22 mouse cellular contexts compared by ENCODE assay signal in genomic region chr15:102041951-102042350, GRCm38 (mm10). TPM values are rescaled to one million over a fixed set of nuclear protein-coding genes. Genes with fewer than 3 reads are reported as not detected.
DNase-seq lines count a peak whose midpoint lies in the region; ATAC-seq and TF ChIP-seq lines count a peak whose summit lies in the region.
"Had no signal": no experiment of that assay in that cellular context is flagged by ENCODE, and none has a peak within 500 bp of the region (broad histone marks: within the 10 kb centered on the region; RNA-seq: fewer than 3 reads in every experiment).

No protein-coding gene starts in this region.

- no peak for DNase-seq in kidney, adult 11 months
- DNase-seq in lung, postnatal 36 days = no peak
- DNase-seq in heart, adult 2 months = no peak
- DNase-seq: adrenal gland, postnatal 14 days; cerebellum, adult 11 months; cerebellum, postnatal 14 days; thymus, postnatal 25 days had no signal

- H3K27me3 ChIP-seq in kidney, embryonic 14.5 days (ENCODE audit: control insufficient read depth, insufficient read depth, low read length) = no peaks in the 10 kb centered on the region
- 0 out of 2 replicates have a peak, but pooled peaks cover 3% of the 10 kb centered on the region for H3K27me3 ChIP-seq in lung, embryonic 15.5 days
- no peaks in the 10 kb centered on the region for H3K27me3 ChIP-seq in intestine, postnatal 0 days (replicated peaks; ENCODE audit: control insufficient read depth, insufficient read depth, low read length)
- no peaks in the 10 kb centered on the region for H3K27me3 ChIP-seq in small intestine, adult 2 months (ENCODE audit: control insufficient read depth, insufficient read depth, low read length)
- H3K27me3 ChIP-seq in heart, adult 2 months (ENCODE audit: control insufficient read depth, insufficient read depth, low read length) = no peaks in the 10 kb centered on the region
- H3K27me3 ChIP-seq: embryonic facial prominence, embryonic 13.5 days; forebrain, embryonic 15.5 days; heart, embryonic 13.5 days had no signal

- no peak overlapping the region for H3K9ac ChIP-seq in kidney, embryonic 14.5 days (ENCODE audit: low read depth, low read length)
- H3K9ac ChIP-seq in lung, embryonic 15.5 days = no peak overlapping the region
- H3K9ac ChIP-seq in intestine, postnatal 0 days (ENCODE audit: low read depth, low read length) = no peak overlapping the region
- H3K9ac ChIP-seq in heart, adult 2 months (ENCODE audit: low read depth, low read length) = no peak overlapping the region
- H3K9ac ChIP-seq: embryonic facial prominence, embryonic 13.5 days; forebrain, embryonic 15.5 days; heart, embryonic 13.5 days; hindbrain, embryonic 14.5 days; liver, embryonic 14.5 days had no signal

- TF ChIP-seq CTCF in intestine, postnatal 0 days (IDR thresholded peaks at IDR 0.05; ENCODE audit: low read depth) = no peak
- TF ChIP-seq CTCF in small intestine, adult 2 months (IDR thresholded peaks at IDR 0.05; ENCODE audit: extremely low read depth, insufficient read length, insufficient replicate concordance, low read depth, low read length) = no peak
- no peak for TF ChIP-seq CTCF in heart, adult 2 months (IDR thresholded peaks at IDR 0.05)

- no peak overlapping the region for H3K4me3 ChIP-seq in kidney, embryonic 14.5 days (ENCODE audit: low read length)
- no peak overlapping the region for H3K4me3 ChIP-seq in lung, embryonic 15.5 days
- H3K4me3 ChIP-seq in intestine, postnatal 0 days (ENCODE audit: low read depth, low read length) = no peak overlapping the region
- H3K4me3 ChIP-seq in small intestine, adult 2 months (ENCODE audit: low read depth, low read length) = no peak overlapping the region
- no peak overlapping the region for H3K4me3 ChIP-seq in heart, adult 2 months
- H3K4me3 ChIP-seq: embryonic facial prominence, embryonic 13.5 days; forebrain, embryonic 15.5 days; heart, embryonic 13.5 days had no signal

- no peak overlapping the region for H3K27ac ChIP-seq in kidney, embryonic 14.5 days (ENCODE audit: low read depth, low read length)
- H3K27ac ChIP-seq in lung, embryonic 15.5 days = 0 out of 2 replicates have a peak overlapping the region, but pooled peaks have one; percentile 15
- H3K27ac ChIP-seq in intestine, postnatal 0 days (ENCODE audit: low read depth, low read length) = no peak overlapping the region
- H3K27ac ChIP-seq in small intestine, adult 2 months (ENCODE audit: insufficient read depth, low read depth, low read length) = 0 out of 2 replicates have a peak overlapping the region, but pooled peaks have one; percentile 37
- no peak overlapping the region for H3K27ac ChIP-seq in heart, adult 2 months
- H3K27ac ChIP-seq: embryonic facial prominence, embryonic 13.5 days; forebrain, embryonic 15.5 days; heart, embryonic 13.5 days; hindbrain, embryonic 14.5 days; liver, embryonic 14.5 days had no signal

- H3K36me3 ChIP-seq in kidney, embryonic 14.5 days (ENCODE audit: control insufficient read depth, insufficient read depth, low read length) = no peaks in the 10 kb centered on the region
- no peaks in the 10 kb centered on the region for H3K36me3 ChIP-seq in lung, embryonic 15.5 days
- H3K36me3 ChIP-seq in intestine, postnatal 0 days (ENCODE audit: control insufficient read depth, insufficient read depth) = no peaks in the 10 kb centered on the region
- no peaks in the 10 kb centered on the region for H3K36me3 ChIP-seq in small intestine, adult 2 months (ENCODE audit: control insufficient read depth, insufficient read depth, low read length)
- H3K36me3 ChIP-seq in heart, adult 2 months (ENCODE audit: control insufficient read depth, insufficient read depth, low read length) = no peaks in the 10 kb centered on the region
- H3K36me3 ChIP-seq: embryonic facial prominence, embryonic 13.5 days; forebrain, embryonic 15.5 days; heart, embryonic 13.5 days had no signal

- no peak for TF ChIP-seq EP300 in heart, adult 2 months (IDR thresholded peaks at IDR 0.05; ENCODE audit: insufficient read depth, low read depth, low read length)

- no peaks in the 10 kb centered on the region for H3K4me1 ChIP-seq in kidney, embryonic 14.5 days (ENCODE audit: control insufficient read depth, insufficient read depth, low read length)
- peaks cover 12% of the 10 kb centered on the region for H3K4me1 ChIP-seq in lung, embryonic 15.5 days
- no peaks in the 10 kb centered on the region for H3K4me1 ChIP-seq in intestine, postnatal 0 days (replicated peaks; ENCODE audit: control insufficient read depth, insufficient read depth, low read length)
- H3K4me1 ChIP-seq in small intestine, adult 2 months (ENCODE audit: control insufficient read depth, insufficient read depth, insufficient read length, low read length) = peaks cover 6% of the 10 kb centered on the region; the same call in 1 of the 2 replicates
- no peaks in the 10 kb centered on the region for H3K4me1 ChIP-seq in heart, adult 2 months (ENCODE audit: control insufficient read depth, insufficient read depth, low read length)
- H3K4me1 ChIP-seq: embryonic facial prominence, embryonic 13.5 days; forebrain, embryonic 15.5 days; heart, embryonic 13.5 days had no signal

- peak overlapping the region; percentile 27 for H3K4me2 ChIP-seq in kidney, embryonic 14.5 days (replicated peaks; ENCODE audit: low read depth, low read length)
- peak overlapping the region; percentile 31; the same call in 1 of the 2 replicates for H3K4me2 ChIP-seq in lung, embryonic 15.5 days
- peak overlapping the region; percentile 40 for H3K4me2 ChIP-seq in intestine, postnatal 0 days (replicated peaks; ENCODE audit: low read depth)
- H3K4me2 ChIP-seq: embryonic facial prominence, embryonic 13.5 days; forebrain, embryonic 15.5 days; heart, embryonic 13.5 days; hindbrain, embryonic 14.5 days had no signal

- no peaks in the 10 kb centered on the region for H3K79me2 ChIP-seq in heart, adult 2 months (replicated peaks; ENCODE audit: control insufficient read depth, insufficient read depth, low read length)

- intact Hi-C loops in heart, adult 2 months (cut with DNase I) = no loop called here

- ATAC-seq in kidney, embryonic 14.5 days (ENCODE audit: low FRiP score, low TSS enrichment) = no peak
- ATAC-seq in lung, embryonic 15.5 days (ENCODE audit: borderline replicate concordance, extremely low read depth, low FRiP score, low TSS enrichment) = no peak
- no peak for ATAC-seq in intestine, postnatal 0 days
- ATAC-seq in cerebellum, adult (ENCODE audit: insufficient number of reproducible peaks, low FRiP score, low TSS enrichment) = no peak
- ATAC-seq: forebrain, embryonic 15.5 days had no signal

- H3K9me3 ChIP-seq in kidney, embryonic 14.5 days (ENCODE audit: control insufficient read depth, low read length) = no peaks in the 10 kb centered on the region
- H3K9me3 ChIP-seq in lung, embryonic 15.5 days = no peaks in the 10 kb centered on the region
- no peaks in the 10 kb centered on the region for H3K9me3 ChIP-seq in intestine, postnatal 0 days (ENCODE audit: control insufficient read depth)
- H3K9me3 ChIP-seq: embryonic facial prominence, embryonic 13.5 days; forebrain, embryonic 15.5 days; heart, embryonic 13.5 days had no signal

- no peak for TF ChIP-seq POLR2A in small intestine, adult 2 months (IDR thresholded peaks at IDR 0.05; ENCODE audit: low read depth, low read length)
- no peak for TF ChIP-seq POLR2A in heart, adult 2 months (IDR thresholded peaks at IDR 0.05; ENCODE audit: insufficient read depth, low read depth, low read length)

- 23% methylated on average over 7 of the region's 7 CpGs for WGBS in kidney, embryonic 14.5 days
- WGBS in lung, embryonic 15.5 days = 31% methylated on average over 7 of the region's 7 CpGs
- WGBS in intestine, postnatal 0 days = 17% methylated on average over 7 of the region's 7 CpGs
- 15% methylated on average over 7 of the region's 7 CpGs for WGBS in small intestine, adult 2 months
- WGBS in heart, adult 2 months = 68% methylated on average over 7 of the region's 7 CpGs

RNA-seq across cellular contexts. Expression of gene Krt18, which starts 14.0 kb away (rescaled TPM):
- polyA plus RNA-seq in kidney, embryonic 14.5 days (2014; fragmentation: Nextera tagmentation; extraction: Ambion mirVana) = 140 and 164 TPM in 2 replicates
- 221 and 264 TPM in 2 replicates for polyA plus RNA-seq in lung, embryonic 15.5 days (2015; fragmentation: Nextera tagmentation; extraction: Ambion mirVana)
- 364 and 368 TPM in 2 replicates for polyA plus RNA-seq in intestine, postnatal 0 days (2015; fragmentation: Nextera tagmentation; extraction: Ambion mirVana)
- 141 and 200 TPM in 2 replicates for polyA plus RNA-seq in small intestine, adult 2 months (2012; rRNA removed)
- total RNA-seq in heart, adult 2 months (2021) = 1 to 10 TPM; 2.6 to 2.7 TPM
- 2.7 and 6.7 TPM in 2 replicates for polyA plus RNA-seq in heart, adult 2 months (2012; rRNA removed)

RNA-seq across cellular contexts. Expression of gene Eif4b, which starts 31.6 kb away (rescaled TPM):
- polyA plus RNA-seq in kidney, embryonic 14.5 days (2014; fragmentation: Nextera tagmentation; extraction: Ambion mirVana) = 85.1 and 139 TPM in 2 replicates
- polyA plus RNA-seq in lung, embryonic 15.5 days (2015; fragmentation: Nextera tagmentation; extraction: Ambion mirVana) = 118 and 121 TPM in 2 replicates
- polyA plus RNA-seq in intestine, postnatal 0 days (2015; fragmentation: Nextera tagmentation; extraction: Ambion mirVana) = 47.8 and 53.0 TPM in 2 replicates
- 22.7 and 54.7 TPM in 2 replicates for polyA plus RNA-seq in small intestine, adult 2 months (2012; rRNA removed)
- total RNA-seq in heart, adult 2 months (2021) = 100 to 1,000 TPM; 138 to 177 TPM
- 50.7 and 87.9 TPM in 2 replicates for polyA plus RNA-seq in heart, adult 2 months (2012; rRNA removed)

RNA-seq across cellular contexts. Expression of gene Krt8, which starts 37.7 kb away (rescaled TPM):
- 179 and 184 TPM in 2 replicates for polyA plus RNA-seq in kidney, embryonic 14.5 days (2014; fragmentation: Nextera tagmentation; extraction: Ambion mirVana)
- 307 and 345 TPM in 2 replicates for polyA plus RNA-seq in lung, embryonic 15.5 days (2015; fragmentation: Nextera tagmentation; extraction: Ambion mirVana)
- 940 and 1,037 TPM in 2 replicates for polyA plus RNA-seq in intestine, postnatal 0 days (2015; fragmentation: Nextera tagmentation; extraction: Ambion mirVana)
- polyA plus RNA-seq in small intestine, adult 2 months (2012; rRNA removed) = 1,332 and 3,924 TPM in 2 replicates
- total RNA-seq in heart, adult 2 months (2021) = 1 to 10 TPM; 1.7 TPM
- polyA plus RNA-seq in heart, adult 2 months (2012; rRNA removed) = 2.3 and 9.8 TPM in 2 replicates
- total RNA-seq: CH12.LX; left cerebral cortex, adult 18-20 months; left cerebral cortex, postnatal 36 days; megakaryocyte, adult 5-6 weeks had no signal

RNA-seq across cellular contexts. Expression of gene Tns2, which starts 58.3 kb away (rescaled TPM):
- 39.1 and 46.6 TPM in 2 replicates for polyA plus RNA-seq in kidney, embryonic 14.5 days (2014; fragmentation: Nextera tagmentation; extraction: Ambion mirVana)
- polyA plus RNA-seq in lung, embryonic 15.5 days (2015; fragmentation: Nextera tagmentation; extraction: Ambion mirVana) = 47.6 and 54.5 TPM in 2 replicates
- 11.7 and 15.0 TPM in 2 replicates for polyA plus RNA-seq in intestine, postnatal 0 days (2015; fragmentation: Nextera tagmentation; extraction: Ambion mirVana)
- 26.4 and 42.5 TPM in 2 replicates for polyA plus RNA-seq in small intestine, adult 2 months (2012; rRNA removed)
- 100 to 1,000 TPM; 114 to 130 TPM for total RNA-seq in heart, adult 2 months (2021)
- 157 and 184 TPM in 2 replicates for polyA plus RNA-seq in heart, adult 2 months (2012; rRNA removed)
- total RNA-seq: granulocyte monocyte progenitor cell, adult 5-6 weeks had no signal

Comparison
In these comparisons a context has a peak if more than half of its experiments do, and no peak if none do; other contexts are left out.
1. H3K27ac ChIP-seq: peak in lung, embryonic 15.5 days (single experiment) and small intestine, adult 2 months (single experiment); none in kidney, embryonic 14.5 days (single experiment), intestine, postnatal 0 days (single experiment) and heart, adult 2 months (single experiment).
2. RNA of gene Krt18, which starts 14.0 kb away (polyA plus RNA-seq): 364 to 368 TPM in intestine, postnatal 0 days, 221 to 264 TPM in lung, embryonic 15.5 days, 141 to 200 TPM in small intestine, adult 2 months and 140 to 164 TPM in kidney, embryonic 14.5 days; 2.7 to 6.7 TPM in heart, adult 2 months; every median in the first group is over 10 times any median in the second.
3. RNA of gene Krt8, which starts 37.7 kb away (polyA plus RNA-seq): 1,332 to 3,924 TPM in small intestine, adult 2 months, 940 to 1,037 TPM in intestine, postnatal 0 days, 307 to 345 TPM in lung, embryonic 15.5 days and 179 to 184 TPM in kidney, embryonic 14.5 days; 2.3 to 9.8 TPM in heart, adult 2 months; every median in the first group is over 10 times any median in the second.
4. Peak in every context shown above with its lines, with median percentiles within 50 percentile points of each other: H3K4me2 ChIP-seq.